Mouse (Mus musculus) kidney, postnatal 14 days (tissue): Measurements from ENCODE around the gene Maip1.
A peak's percentile ranks its signal among the peaks of the same experiment; 100 is the strongest.

Experiments
- DNase-seq: peaks from one replicate; pipeline ENCODE4 v3.0.0; 2022; ENCODE audit warnings: mixed read lengths

The Maip1 gene

GRCm38 (mm10) chr1:57406187-57407151, at the start of gene Maip1, which contains the start of gene Tyw5:
Maip1 (plus strand) TSS chr1:57406328.
Tyw5 (minus strand) TSS chr1:57407101.
- DNase-seq: peak; percentile 88

DNA sequence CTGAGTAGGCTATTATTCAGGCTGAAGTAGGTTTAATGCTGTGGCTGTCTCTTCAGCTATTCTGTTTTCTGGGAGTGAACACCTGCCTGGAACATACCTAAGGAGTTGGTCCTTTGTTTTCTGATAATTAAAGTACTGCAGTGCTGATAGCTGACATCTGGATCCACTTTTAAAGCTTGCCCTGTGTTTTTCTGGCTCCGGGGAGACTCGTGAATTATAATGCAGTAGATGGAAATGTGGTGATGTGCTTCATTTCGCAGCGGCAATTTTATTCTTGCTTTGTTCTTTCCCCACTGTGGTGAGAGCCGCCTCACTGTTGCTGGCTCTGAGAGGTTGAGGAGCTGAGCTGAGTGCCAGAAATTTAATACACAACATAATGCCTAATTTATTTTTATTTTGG, 47.6 kb upstream of the Maip1 start:
- DNase-seq: no peak

GRCm38 (mm10) chr1:57367446-57367845, 38.7 kb upstream of the Maip1 start:
- no peak for DNase-seq

DNA sequence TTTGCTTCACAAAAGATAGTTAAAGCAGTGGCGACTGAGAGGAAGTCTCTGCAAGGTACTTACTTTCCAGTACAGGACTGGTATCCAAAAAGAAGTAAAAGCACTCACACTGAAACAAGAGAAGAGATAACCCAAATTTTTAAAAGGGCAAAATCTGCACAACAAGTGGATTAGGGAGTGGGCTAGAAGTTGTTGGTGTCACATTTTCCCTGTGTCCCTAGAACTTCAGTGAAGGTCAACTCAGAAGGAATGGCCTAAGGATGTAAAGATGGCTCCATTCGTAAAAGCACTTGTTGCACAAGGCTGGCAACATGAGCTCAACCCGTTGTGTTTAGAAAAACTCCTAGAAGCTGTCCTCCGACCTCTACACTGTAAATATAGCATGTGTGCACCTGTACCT, 37.0 kb upstream of the Maip1 start:
- DNase-seq: no peak

DNA sequence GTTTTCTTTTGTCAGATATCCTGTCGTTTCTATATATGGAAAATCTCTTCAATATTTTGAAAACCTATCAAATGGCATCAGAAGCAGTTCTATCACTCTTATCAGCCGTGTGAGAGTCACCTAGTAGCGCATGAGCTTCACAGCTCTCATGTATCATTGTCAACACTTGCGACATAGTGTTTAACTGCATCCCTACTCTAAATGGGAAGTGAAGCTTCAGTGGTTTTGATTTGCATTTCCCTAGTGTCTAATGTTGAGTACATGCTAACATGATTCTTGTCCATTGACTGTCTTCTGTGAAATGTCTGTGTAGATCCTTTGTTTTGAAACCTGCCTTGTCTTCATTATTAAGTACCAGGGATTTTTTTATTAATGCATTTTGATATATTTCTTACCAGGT, 35.7 kb upstream of the Maip1 start:
- no peak for DNase-seq

DNA sequence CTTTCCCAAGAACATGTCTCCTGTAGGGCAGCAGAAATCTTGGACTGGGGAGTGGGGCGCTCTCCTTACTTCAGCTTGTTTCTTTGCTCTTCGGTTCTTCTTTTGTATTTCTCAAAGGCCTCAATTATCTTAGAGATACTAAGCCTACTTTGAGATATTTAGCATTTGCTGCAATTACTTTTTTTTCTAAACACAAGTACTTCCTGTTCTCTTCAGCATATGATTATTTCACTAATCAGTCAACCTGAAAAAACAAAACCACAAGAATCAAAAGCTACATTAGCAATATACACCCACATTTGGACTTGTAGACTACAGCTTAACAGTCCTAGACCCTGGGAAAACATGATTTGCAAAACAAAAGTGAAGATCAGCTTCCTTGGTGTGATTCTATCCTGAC, 30.9 kb upstream of the Maip1 start:
- DNase-seq: no peak

DNA sequence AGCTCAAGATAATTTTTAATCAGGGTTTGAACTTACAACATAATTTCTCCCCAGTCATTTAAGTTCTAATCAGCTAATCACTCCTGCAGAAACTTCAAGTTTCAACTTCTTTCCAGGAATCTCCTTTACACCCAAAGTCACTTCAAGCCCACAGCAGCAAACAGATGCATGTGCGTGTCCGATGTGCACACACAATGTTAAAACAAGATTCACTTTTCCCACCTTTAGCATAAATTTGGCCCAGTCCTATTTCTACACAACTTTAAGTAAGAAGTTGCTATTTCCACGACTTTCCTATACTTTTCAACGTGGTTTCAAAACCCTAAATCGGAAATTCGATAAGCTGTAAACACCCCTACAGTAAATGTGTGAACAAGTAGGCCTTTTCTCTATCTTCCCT, 29.3 kb upstream of the Maip1 start:
- DNase-seq: no peak

DNA sequence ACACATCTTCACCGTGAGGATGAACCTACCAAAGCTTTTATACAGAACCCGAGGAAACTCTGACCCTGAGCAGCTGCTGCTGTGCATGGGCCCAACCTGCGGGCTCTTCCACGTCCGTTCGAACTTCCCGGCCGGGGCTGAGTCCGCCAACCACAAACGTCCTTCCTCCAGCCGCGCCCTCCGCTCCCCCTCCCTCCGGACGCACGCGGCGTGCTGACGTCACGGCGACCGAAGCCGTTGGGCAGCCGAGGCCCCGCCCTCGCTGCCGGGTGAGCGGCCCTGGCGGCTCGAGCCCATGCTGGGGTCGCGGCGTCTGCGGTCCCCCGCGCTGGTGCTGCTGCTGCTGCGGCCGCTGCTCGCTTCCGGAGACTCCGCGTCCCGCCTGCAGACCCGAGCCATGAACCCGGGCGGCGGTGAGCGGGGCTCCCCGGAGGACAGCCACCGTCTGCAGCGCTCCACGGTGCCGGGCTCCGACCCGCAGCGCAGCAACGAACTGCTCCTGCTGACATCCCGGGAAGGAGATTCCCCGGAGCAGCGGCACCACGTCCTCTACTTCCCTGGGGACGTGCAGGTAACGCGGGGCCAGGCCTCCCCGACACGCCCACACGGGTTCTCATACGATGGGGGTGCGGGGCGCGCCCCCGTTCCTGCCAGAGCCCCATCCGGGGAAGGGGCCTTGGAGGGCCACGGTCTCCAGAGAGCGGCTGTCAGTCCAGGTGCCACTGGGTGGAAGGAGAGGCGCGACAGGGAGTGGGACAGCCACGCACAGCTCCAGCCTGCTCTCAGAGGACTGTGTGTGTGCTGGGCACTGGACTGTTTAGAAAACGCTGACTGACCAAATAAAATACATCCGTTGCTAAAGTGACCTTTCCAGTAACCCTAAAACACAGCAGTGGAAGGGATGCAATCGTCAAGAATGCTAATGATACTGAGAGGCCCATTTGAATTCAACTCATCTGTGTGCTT, 28.5 kb upstream of the Maip1 start, which contains the start of gene 1700066M21Rik:
TSS of gene 1700066M21Rik (plus strand) at position 245 of the 966 bp plus-strand sequence.
- peak; percentile 97 for DNase-seq

DNA sequence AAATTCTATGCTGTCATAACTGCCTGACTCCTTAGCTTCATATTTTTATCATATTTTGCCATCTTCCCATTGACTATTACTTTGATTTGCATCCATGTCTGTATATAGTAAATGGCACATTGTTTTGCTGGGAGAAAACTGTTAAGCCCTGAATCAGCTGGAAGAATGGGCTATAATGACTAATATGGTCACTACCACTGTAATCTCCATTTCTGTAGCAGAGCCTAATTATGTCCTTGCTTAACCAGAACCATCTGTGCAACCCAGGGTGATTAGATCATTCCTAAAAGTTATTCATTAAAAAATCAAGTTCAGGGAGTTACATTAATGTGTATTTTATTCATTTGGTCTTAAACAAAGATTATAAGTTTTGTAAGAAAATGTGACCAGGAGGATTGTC, 19.6 kb upstream of the Maip1 start:
- DNase-seq: no peak

DNA sequence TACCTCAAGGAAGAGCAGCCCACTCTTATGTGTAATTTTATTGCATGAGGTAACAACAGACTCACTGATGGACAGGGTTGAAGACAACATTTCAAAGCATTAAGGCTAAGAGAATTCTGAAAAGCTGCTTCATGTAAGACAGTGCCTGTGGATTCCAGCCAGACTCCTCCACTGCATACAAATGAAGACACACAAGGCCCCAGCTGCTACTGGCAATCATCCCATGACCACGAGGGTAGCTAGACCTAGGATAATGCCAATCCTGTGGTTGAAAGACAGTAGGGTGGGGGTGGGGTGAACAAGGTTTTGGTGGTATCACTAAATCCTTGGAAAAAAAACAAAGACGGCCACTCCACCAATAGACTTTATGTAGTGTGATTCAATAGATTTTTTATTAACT, 18.3 kb upstream of the Maip1 start:
- no peak for DNase-seq

- no peak for DNase-seq
These were observed 17.5 kb upstream of the Maip1 start for GRCm38 (mm10) chr1:57388402-57389155.

GRCm38 (mm10) chr1:57390993-57391790, 14.9 kb upstream of the Maip1 start:
- DNase-seq: no peak

DNA sequence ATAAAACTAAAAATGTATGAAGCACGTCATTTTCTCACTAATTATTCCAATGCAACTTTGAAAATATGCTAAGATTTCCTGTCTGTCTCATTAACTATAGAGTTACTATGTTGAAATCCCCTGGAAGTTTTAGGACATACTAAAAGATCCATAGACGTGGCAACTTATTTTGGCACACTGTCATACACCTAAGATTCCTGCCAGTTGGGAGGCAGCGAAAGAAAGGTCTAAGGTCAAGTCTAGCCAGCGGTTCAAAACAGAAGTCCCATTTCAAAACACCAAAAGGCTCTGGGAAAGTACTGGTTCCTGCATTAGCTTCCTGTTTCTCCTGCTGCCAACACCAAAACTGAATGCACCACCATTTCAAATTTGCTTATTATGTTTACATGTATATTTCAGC, 13.7 kb upstream of the Maip1 start:
- DNase-seq: no peak

DNA sequence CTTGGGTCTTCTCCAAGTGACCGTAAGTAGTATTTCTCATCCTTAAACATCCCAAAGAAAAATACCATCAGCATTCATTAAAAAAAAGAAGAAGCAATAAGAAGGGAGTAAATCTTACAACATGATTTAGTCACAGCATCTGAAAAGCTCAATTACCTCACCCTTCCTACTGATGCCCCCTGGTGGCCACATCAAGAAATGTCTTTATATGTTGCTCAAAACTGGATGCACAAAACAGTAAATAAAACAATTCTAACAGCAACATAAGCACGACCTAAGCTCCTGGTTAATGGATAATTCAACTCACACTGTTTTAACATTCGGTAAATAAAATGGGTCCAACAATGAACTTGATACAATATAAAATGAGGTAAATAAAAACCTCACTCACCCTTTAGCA, 12.1 kb upstream of the Maip1 start:
- peak; percentile 44 for DNase-seq

DNA sequence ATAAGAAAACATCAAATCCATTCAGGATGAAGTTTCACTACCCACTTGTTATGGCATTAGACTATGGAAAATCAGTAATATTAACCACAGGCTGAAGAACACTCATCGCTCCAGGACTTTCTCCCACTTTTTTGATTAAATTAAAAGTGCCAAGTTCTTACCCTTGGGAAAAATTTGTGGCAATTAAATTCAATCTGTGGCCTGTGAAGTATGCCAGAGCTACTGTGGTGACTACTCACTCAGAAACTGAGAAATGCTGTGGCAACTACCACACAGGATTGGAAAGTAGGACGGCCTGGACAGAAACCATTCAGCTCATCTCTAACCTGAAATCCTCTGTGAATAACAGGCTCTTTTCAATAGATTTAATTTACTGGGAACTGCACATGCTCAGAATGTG, 5.8 kb upstream of the Maip1 start:
- DNase-seq: no peak

DNA sequence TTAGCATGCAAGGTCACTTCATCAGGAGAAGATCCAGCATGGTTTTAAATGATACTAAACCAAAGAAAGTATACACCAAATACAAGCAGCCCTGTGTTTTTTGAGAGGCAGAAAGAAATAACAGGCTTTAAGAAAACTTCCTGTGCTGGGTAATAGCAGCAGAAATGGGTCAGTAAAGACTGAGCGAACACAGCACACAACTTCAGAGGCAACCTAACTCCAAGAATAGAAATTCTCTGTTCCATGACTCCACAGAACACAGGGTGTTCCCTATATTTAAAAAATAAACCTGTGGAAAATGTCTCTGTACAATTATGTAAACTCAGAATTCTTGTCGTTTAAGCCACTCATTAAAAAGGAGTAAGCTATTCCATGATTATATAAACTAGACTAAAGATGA, 5.3 kb upstream of the Maip1 start:
- no peak for DNase-seq

DNA sequence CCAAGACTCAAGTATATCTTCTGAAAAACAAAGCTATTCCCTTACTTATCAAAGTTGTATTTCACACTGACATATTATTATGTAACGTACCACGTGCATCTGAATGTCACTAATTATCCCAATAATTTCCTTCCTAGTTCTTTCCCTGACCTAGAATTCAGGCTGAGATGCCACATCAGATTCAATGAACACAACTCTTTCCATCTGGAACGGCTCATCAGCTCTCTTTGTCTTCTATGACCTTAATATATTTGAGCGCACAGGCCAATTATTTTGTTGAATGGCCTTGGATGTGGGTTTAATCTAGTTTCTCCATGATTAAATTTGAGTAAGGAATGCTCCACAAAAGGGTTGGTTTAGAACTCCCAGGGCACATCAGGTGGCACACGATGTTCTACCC, 4.0 kb upstream of the Maip1 start:
- DNase-seq: no peak

DNA sequence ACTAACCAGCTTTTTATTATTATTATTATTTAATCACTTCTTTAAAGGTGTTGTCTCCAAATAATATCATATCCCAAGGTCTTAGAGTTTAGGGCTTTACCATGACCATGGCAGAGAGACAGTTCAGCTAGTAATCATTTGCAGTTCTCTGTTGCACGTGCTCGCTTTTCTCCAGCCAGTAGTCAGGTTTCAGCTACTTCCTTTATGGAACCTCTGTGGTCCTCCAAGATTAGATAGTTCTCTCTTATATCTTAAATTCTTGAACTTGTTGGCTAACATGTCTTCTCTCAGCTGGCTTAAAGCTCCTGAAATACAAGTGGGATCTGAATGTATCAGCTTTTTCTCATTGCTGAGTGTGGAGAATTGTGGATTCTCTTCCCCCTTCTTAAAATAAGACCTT, 2.9 kb downstream of the Maip1 start:
- no peak for DNase-seq

DNA sequence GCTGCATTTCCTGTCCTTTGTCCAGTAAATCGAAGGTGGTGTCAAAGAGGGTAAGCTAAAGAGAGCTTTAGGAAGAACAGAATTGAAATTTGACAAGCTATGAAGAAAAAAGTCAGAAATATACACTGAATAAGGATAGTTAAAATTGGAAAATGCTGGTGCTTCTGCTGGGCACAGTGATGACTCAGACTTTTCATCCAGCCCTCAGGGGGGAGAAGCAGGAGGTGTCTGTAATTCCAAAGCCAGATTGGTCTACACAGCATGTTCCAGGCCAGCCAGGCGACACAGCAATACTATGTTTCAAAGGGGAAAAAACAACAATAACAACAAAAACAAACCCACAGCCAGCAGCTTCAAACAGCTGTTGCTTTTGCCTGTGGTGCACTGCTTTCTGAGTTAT, 7.3 kb downstream of the Maip1 start:
- no peak for DNase-seq

DNA sequence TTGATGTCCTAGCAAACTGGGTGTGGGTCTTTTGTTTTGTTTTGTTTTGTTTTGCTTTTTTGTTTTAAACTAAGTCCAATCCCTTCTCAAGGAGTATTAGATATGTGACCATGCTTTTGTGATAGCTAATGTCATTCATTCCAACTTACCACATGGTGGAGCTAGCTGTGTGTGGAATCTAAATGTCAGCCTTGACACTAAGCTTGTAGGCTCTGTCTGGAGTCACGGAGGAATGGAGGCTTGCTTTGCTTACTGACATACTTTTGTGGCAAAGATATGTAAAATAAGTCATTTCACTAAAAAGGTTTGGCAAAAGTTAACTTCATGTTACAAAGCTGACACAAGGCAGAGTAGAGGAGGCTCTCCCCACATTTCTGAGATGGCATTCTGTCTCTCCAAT, 17.6 kb downstream of the Maip1 start:
- peak; percentile 27 for DNase-seq

GRCm38 (mm10) chr1:57428368-57429308, 22.5 kb downstream of the Maip1 start:
- peak; percentile 90 for DNase-seq
